Mouse (Mus musculus) MEL (cell line): Measurements from ENCODE around the gene Rgs9. TPM values are rescaled to one million over a fixed set of nuclear protein-coding genes. Genes with fewer than 3 reads are reported as not detected.

ENCODE experiments used
- DNase-seq: peaks from one replicate; pipeline ENCODE4 v3.0.0; 2011; ENCODE audit warnings: low read depth, low spot score
- H3K27ac ChIP-seq: 2 replicates; pipeline ENCODE4 v1.5.1; 2012; ENCODE audit warnings: low read depth, mild to moderate bottlenecking, control low read depth, low read length, moderate library complexity; ENCODE audit not compliant: control insufficient read depth
- H3K27me3 ChIP-seq, 2 experiments: fragments of 150-350 bp in 1 of 2; sonication (generic) in 1 of 2; 2 replicates each; pipeline ENCODE4 v1.6.1; 2012; ENCODE audit warnings: low read length in 2 of 2, mild to moderate bottlenecking in 2 of 2, improper control_type of control experiment in 1 of 2, moderate library complexity in 1 of 2; ENCODE audit not compliant: insufficient read depth in 2 of 2, control insufficient read depth in 1 of 2
- H3K36me3 ChIP-seq, 2 experiments: 2 replicates each; pipeline ENCODE4 v1.6.1; 2012 to 2014; ENCODE audit warnings: low read length in 2 of 2, improper control_type of control experiment in 1 of 2, inconsistent platforms in 1 of 2, mild to moderate bottlenecking in 1 of 2; ENCODE audit not compliant: insufficient read depth in 2 of 2, control insufficient read depth in 1 of 2
- H3K4me1 ChIP-seq, 2 experiments: fragments of 150-350 bp in 1 of 2; sonication (generic) in 1 of 2; 2 replicates each; pipeline ENCODE4 v1.6.1; 2012; ENCODE audit warnings: low read length in 2 of 2, improper control_type of control experiment in 1 of 2, mild to moderate bottlenecking in 1 of 2; ENCODE audit not compliant: insufficient read depth in 2 of 2, control insufficient read depth in 1 of 2
- H3K4me3 ChIP-seq, 2 experiments: fragments of 150-350 bp in 1 of 2; sonication (generic) in 1 of 2; 2 replicates each; pipeline ENCODE4 v1.5.1; 2012; ENCODE audit warnings: low read depth in 2 of 2, low read length in 2 of 2, mild to moderate bottlenecking in 2 of 2, moderate library complexity in 2 of 2, control low read depth in 1 of 2, improper control_type of control experiment in 1 of 2; ENCODE audit not compliant: control insufficient read depth in 1 of 2, insufficient read depth in 1 of 2
- H3K79me2 ChIP-seq: 2 replicates; pipeline ENCODE4 v1.6.1; 2012; ENCODE audit warnings: mild to moderate bottlenecking, low read length, moderate library complexity; ENCODE audit not compliant: control insufficient read depth, poor library complexity, insufficient read depth
- H3K9ac ChIP-seq: 2 replicates; pipeline ENCODE4 v1.6.1; 2012; ENCODE audit warnings: low read depth, mild to moderate bottlenecking, control low read depth, low read length, moderate library complexity; ENCODE audit not compliant: control insufficient read depth, poor library complexity, severe bottlenecking
- H3K9me3 ChIP-seq: fragments of 150-350 bp; sonication (generic); replicated peaks from 2 replicates; pipeline ENCODE4 v1.6.1; 2012; ENCODE audit warnings: mild to moderate bottlenecking, low read length, improper control_type of control experiment, moderate library complexity; ENCODE audit not compliant: insufficient read depth
- BHLHE40 ChIP-seq: IDR thresholded peaks from 2 replicates; pipeline ENCODE4 v1.6.1; 2012; ENCODE audit warnings: low read depth, mild to moderate bottlenecking, inconsistent platforms, low read length, improper control_type of control experiment, borderline replicate concordance
- CHD1 ChIP-seq: IDR thresholded peaks from 2 replicates; pipeline ENCODE4 v1.6.1; 2012; ENCODE audit warnings: low read depth, mild to moderate bottlenecking, inconsistent platforms, low read length, improper control_type of control experiment
- CHD2 ChIP-seq: IDR thresholded peaks from 2 replicates; pipeline ENCODE4 v1.6.1; 2011; ENCODE audit warnings: low read length, improper control_type of control experiment
- E2F4 ChIP-seq: IDR thresholded peaks from 2 replicates; pipeline ENCODE4 v1.6.1; 2011; ENCODE audit warnings: low read depth, low read length, improper control_type of control experiment, borderline replicate concordance
- ELF1 ChIP-seq: IDR thresholded peaks from 2 replicates; pipeline ENCODE4 v1.6.1; 2014; ENCODE audit warnings: low read depth, mild to moderate bottlenecking, inconsistent platforms, low read length, improper control_type of control experiment, moderate library complexity
- EP300 ChIP-seq, 2 experiments: IDR thresholded peaks; 2 replicates each; pipeline ENCODE4 v1.6.1; 2011; ENCODE audit warnings: improper control_type of control experiment in 2 of 2, low read length in 2 of 2, low read depth in 1 of 2, mild to moderate bottlenecking in 1 of 2
- ETS1 ChIP-seq: IDR thresholded peaks from 2 replicates; pipeline ENCODE4 v1.6.1; 2012; ENCODE audit warnings: low read depth, mild to moderate bottlenecking, inconsistent platforms, low read length, improper control_type of control experiment, moderate library complexity
- GABPA ChIP-seq: IDR thresholded peaks from 2 replicates; pipeline ENCODE4 v1.6.1; 2012; ENCODE audit warnings: low read depth, mild to moderate bottlenecking, inconsistent platforms, low read length, improper control_type of control experiment, moderate library complexity
- GATA1 ChIP-seq: IDR thresholded peaks from 2 replicates; pipeline ENCODE4 v1.6.1; 2011; ENCODE audit warnings: low read depth, low read length, improper control_type of control experiment
- HCFC1 ChIP-seq: IDR thresholded peaks from 2 replicates; pipeline ENCODE4 v1.6.1; 2012; ENCODE audit warnings: low read depth, mild to moderate bottlenecking, inconsistent platforms, low read length, improper control_type of control experiment, moderate library complexity
- JUND ChIP-seq: IDR thresholded peaks from 2 replicates; pipeline ENCODE4 v1.6.1; 2011; ENCODE audit warnings: low read depth, mild to moderate bottlenecking, improper control_type of control experiment, low read length
- KAT2A ChIP-seq: conservative IDR thresholded peaks from 2 replicates; pipeline ENCODE4 v1.6.1; 2012; ENCODE audit warnings: low read depth, low read length, improper control_type of control experiment, inconsistent platforms
- MAFK ChIP-seq: IDR thresholded peaks from 2 replicates; pipeline ENCODE4 v1.6.1; 2011; ENCODE audit warnings: low read depth, mild to moderate bottlenecking, low read length, improper control_type of control experiment, borderline replicate concordance
- MAX ChIP-seq: IDR thresholded peaks from 2 replicates; pipeline ENCODE4 v1.6.1; 2011; ENCODE audit warnings: low read length, improper control_type of control experiment
- MXI1 ChIP-seq: IDR thresholded peaks from 2 replicates; pipeline ENCODE4 v1.6.1; 2011; ENCODE audit warnings: mild to moderate bottlenecking, low read depth, low read length, improper control_type of control experiment
- MYB ChIP-seq: IDR thresholded peaks from 2 replicates; pipeline ENCODE4 v1.6.1; 2011; ENCODE audit warnings: mild to moderate bottlenecking, low read depth, low read length, improper control_type of control experiment
- MYC ChIP-seq: IDR thresholded peaks from 2 replicates; pipeline ENCODE4 v1.6.1; 2011; ENCODE audit warnings: low read depth, mild to moderate bottlenecking, low read length, improper control_type of control experiment, moderate library complexity
- NRF1 ChIP-seq: IDR thresholded peaks from 2 replicates; pipeline ENCODE4 v1.6.1; 2014; ENCODE audit warnings: low read depth, mild to moderate bottlenecking, inconsistent platforms, low read length, improper control_type of control experiment, moderate library complexity; ENCODE audit not compliant: poor library complexity, insufficient read depth, severe bottlenecking
- POLR2A ChIP-seq, 2 experiments: IDR thresholded peaks; 2 replicates each; pipeline ENCODE4 v1.6.1; 2011 to 2012; ENCODE audit warnings: low read length in 2 of 2, mild to moderate bottlenecking in 2 of 2, control low read depth in 1 of 2, improper control_type of control experiment in 1 of 2, low read depth in 1 of 2, moderate library complexity in 1 of 2; ENCODE audit not compliant: control insufficient read depth in 1 of 2, insufficient read depth in 1 of 2, poor library complexity in 1 of 2
- POLR2AphosphoS2 ChIP-seq: IDR thresholded peaks from 2 replicates; pipeline ENCODE4 v1.6.1; 2011; ENCODE audit warnings: low read length, improper control_type of control experiment
- POLR2AphosphoS5 ChIP-seq: IDR thresholded peaks from 2 replicates; pipeline ENCODE4 v1.6.1; 2012; ENCODE audit warnings: low read depth, borderline replicate concordance, mild to moderate bottlenecking, inconsistent platforms, low read length, moderate library complexity, mixed read lengths
- RCOR1 ChIP-seq: IDR thresholded peaks from 2 replicates; pipeline ENCODE4 v1.6.1; 2012; ENCODE audit warnings: low read depth, mild to moderate bottlenecking, inconsistent platforms, low read length, improper control_type of control experiment
- SIN3A ChIP-seq: IDR thresholded peaks from 2 replicates; pipeline ENCODE4 v1.6.1; 2012; ENCODE audit warnings: low read length, improper control_type of control experiment, inconsistent platforms
- SMC3 ChIP-seq: IDR thresholded peaks from 2 replicates; pipeline ENCODE4 v1.6.1; 2011; ENCODE audit warnings: low read depth, low read length, improper control_type of control experiment
- TAL1 ChIP-seq: IDR thresholded peaks from 2 replicates; pipeline ENCODE4 v1.6.1; 2012; ENCODE audit warnings: mild to moderate bottlenecking, inconsistent platforms, low read length, moderate library complexity, mixed read lengths
- TBP ChIP-seq: IDR thresholded peaks from 2 replicates; pipeline ENCODE4 v1.8.0; 2011; ENCODE audit warnings: low read depth, low read length, improper control_type of control experiment
- TCF12 ChIP-seq: IDR thresholded peaks from 2 replicates; pipeline ENCODE4 v1.6.1; 2014; ENCODE audit warnings: low read depth, mild to moderate bottlenecking, inconsistent platforms, low read length, improper control_type of control experiment, moderate library complexity
- UBTF ChIP-seq: IDR thresholded peaks from 2 replicates; pipeline ENCODE4 v1.6.1; 2012; ENCODE audit warnings: low read depth, mild to moderate bottlenecking, inconsistent platforms, low read length, improper control_type of control experiment, moderate library complexity, borderline replicate concordance; ENCODE audit not compliant: insufficient read depth
- USF2 ChIP-seq, 2 experiments: IDR thresholded peaks; 2 replicates each; pipeline ENCODE4 v1.6.1; 2011 to 2012; ENCODE audit warnings: improper control_type of control experiment in 2 of 2, low read length in 2 of 2, borderline replicate concordance in 1 of 2, inconsistent platforms in 1 of 2, low read depth in 1 of 2, mild to moderate bottlenecking in 1 of 2; ENCODE audit not compliant: insufficient read depth in 1 of 2
- ZC3H11A ChIP-seq: IDR thresholded peaks from 2 replicates; pipeline ENCODE4 v1.6.1; 2012; ENCODE audit warnings: low read depth, mild to moderate bottlenecking, inconsistent platforms, low read length, improper control_type of control experiment
- ZKSCAN1 ChIP-seq: IDR thresholded peaks from 2 replicates; pipeline ENCODE4 v1.6.1; 2012; ENCODE audit warnings: low read depth, mild to moderate bottlenecking, inconsistent platforms, low read length, improper control_type of control experiment, moderate library complexity
- ZMIZ1 ChIP-seq: IDR thresholded peaks from 2 replicates; pipeline ENCODE4 v1.6.1; 2012; ENCODE audit warnings: low read depth, mild to moderate bottlenecking, inconsistent platforms, low read length, improper control_type of control experiment, moderate library complexity
- ZNF384 ChIP-seq: IDR thresholded peaks from 2 replicates; pipeline ENCODE4 v1.6.1; 2012; ENCODE audit warnings: low read depth, mild to moderate bottlenecking, inconsistent platforms, low read length, improper control_type of control experiment
- polyA plus RNA-seq, 2 experiments: library from polyadenylated mRNA; stranded (reverse) in 1 of 2; unstranded in 1 of 2; fragments of >175 nt in 1 of 2; fragments of >200 nt in 1 of 2; gene quantifications; 2 replicates each; pipeline versions ENCODE4 v1.2.1 to v1.2.4; 2012; ENCODE audit warnings: low replicate concordance in 2 of 2, low read depth in 1 of 2; ENCODE audit not compliant: insufficient read length in 2 of 2, insufficient read depth in 1 of 2, missing spikeins in 1 of 2
- total RNA-seq: library from RNA; depleted of rRNA; stranded (reverse); fragments of 300-350 nt; gene quantifications from 2 replicates; pipeline ENCODE4 v1.2.3, GENCODE M21; 2012

Gene Rgs9
- total and polyA plus RNA-seq, 3 experiments = not detected

- peak; percentile 52 for TF ChIP-seq GATA1
- peak; percentile 48; the same call in 1 of the 2 replicates for TF ChIP-seq MYB
- no peak for TF ChIP-seq ZNF384
- TF ChIP-seq, all 39 proteins: peak for 8
These were observed 41.4 kb upstream of the Rgs9 start (continued) for GRCm38 (mm10) chr11:109339155-109339938.

GRCm38 (mm10) chr11:109335890-109336289 lies 38.0 kb upstream of the Rgs9 start:
- H3K9ac ChIP-seq = no peak overlapping the region
- no peaks in the 10 kb centered on the region for H3K79me2 ChIP-seq
- no peaks in the 10 kb centered on the region for H3K9me3 ChIP-seq
- no peaks in the 10 kb centered on the region for H3K27me3 ChIP-seq
- TF ChIP-seq NRF1 (peak; percentile 13; the same call in 1 of the 2 replicates), MAX (no peak), POLR2AphosphoS5 (no peak), MXI1 (no peak), RCOR1 (no peak), SIN3A (peak; percentile 65; the same call in 1 of the 2 replicates), UBTF (no peak), USF2 (IDR thresholded peaks at IDR 0.05; ENCODE audit: borderline replicate concordance in 1 of 2, insufficient read depth in 1 of 2, low read depth in 1 of 2, low read length in 2 of 2) (no peak), KAT2A (no peak), SMC3 (no peak), POLR2A (IDR thresholded peaks at IDR 0.05; ENCODE audit: control insufficient read depth in 1 of 2, insufficient read depth in 1 of 2, low read depth in 1 of 2, low read length in 2 of 2, poor library complexity in 1 of 2) (peak in 1 of 2 experiments; percentile 31; a peak in 1 of 4 replicates), ZMIZ1 (no peak), BHLHE40 (no peak), E2F4 (no peak), POLR2AphosphoS2 (no peak), GABPA (no peak), ETS1 (no peak; the same call in 1 of the 2 replicates), ZKSCAN1 (no peak), CHD1 (no peak), JUND (no peak), ZC3H11A (no peak), TBP (no peak), ELF1 (no peak), HCFC1 (no peak), TCF12 (0 out of 2 replicates have a peak, but pooled peaks have one; percentile 18), ZNF384 (no peak), MAFK (no peak), CHD2 (no peak; the same call in 1 of the 2 replicates), TAL1 (no peak), GATA1 (peak; percentile 21; the same call in 1 of the 2 replicates), MYC (no peak), EP300 (IDR thresholded peaks at IDR 0.05; ENCODE audit: low read depth in 1 of 2, low read length in 2 of 2) (peak; percentile 33 to 62; a peak in 2 of 4 replicates)
- peak overlapping the region in 1 of 2 experiments; percentile 37; a peak in 3 of 4 replicates for H3K4me3 ChIP-seq
- H3K36me3 ChIP-seq = peaks cover 0 to 24% of the 10 kb centered on the region in 2 experiments; a peak in 2 of 4 replicates
- DNase-seq = peak; percentile 70
- peaks cover 18 to 41% of the 10 kb centered on the region in 2 experiments for H3K4me1 ChIP-seq
- H3K27ac ChIP-seq = no peak overlapping the region; the same call in 1 of the 2 replicates
